Mouse (Mus musculus): Measurements from ENCODE around the gene Ces3a. TPM values are rescaled to one million over a fixed set of nuclear protein-coding genes. Genes with fewer than 3 reads are reported as not detected.

The Ces3a gene
- not detected for polyA plus RNA-seq (2017; shearing (Covaris generic))

GRCm38 (mm10) chr8:105048371-105048854 is at the start of gene Ces3a:
Gene Ces3a (plus strand): TSS chr8:105048601.

GRCm38 (mm10) chr8:105000586-105000985 is 47.8 kb upstream of the Ces3a start, which contains the start of gene Ces2h:
Gene Ces2h (plus strand): TSS chr8:105000853.

DNA sequence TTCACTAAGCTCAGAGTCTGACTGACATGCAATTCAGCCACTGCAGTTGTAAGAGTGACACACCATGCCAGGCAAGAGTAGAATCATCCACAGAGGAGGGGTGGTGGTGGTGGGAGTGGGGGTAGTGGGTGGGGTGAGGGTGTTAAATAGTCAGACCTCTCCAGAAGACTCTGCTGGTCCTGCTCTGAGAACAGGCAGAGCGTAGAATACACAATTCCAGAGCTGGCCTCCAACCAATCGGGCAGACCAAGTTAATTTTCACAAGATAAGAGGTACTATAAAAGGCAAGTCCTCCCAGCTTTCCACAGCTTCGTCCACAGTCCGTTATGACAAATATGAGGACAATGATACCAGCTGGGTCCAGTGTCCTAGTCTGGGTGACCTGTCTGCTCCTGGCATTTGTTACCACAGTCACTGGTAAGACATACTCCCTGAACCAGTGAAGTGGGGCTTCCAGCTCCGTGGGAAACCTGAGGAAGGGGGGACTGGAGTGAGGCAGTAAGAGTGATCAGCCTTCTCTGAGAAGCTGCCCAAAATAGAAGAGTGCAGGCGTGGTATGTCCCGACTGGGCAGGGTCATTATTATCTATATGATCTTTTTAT is 35.1 kb downstream of the Ces3a start, which contains the start of gene Ces3b:
Gene Ces3b, plus strand, starts transcription at position 305 of the 602 bp plus-strand sequence.

Other genes with a start within 250 kb of the Ces3a start
- not detected for gene Ces2b, start 217.0 kb upstream of the Ces3a start, polyA plus RNA-seq (2017; shearing (Covaris generic))
- 1 to 10 TPM; 3.9 to 8.2 TPM for gene Ces2c, start 201.5 kb upstream of the Ces3a start, polyA plus RNA-seq (2017; shearing (Covaris generic))
- not detected for gene Ces2e, start 122.3 kb upstream of the Ces3a start, polyA plus RNA-seq (2017; shearing (Covaris generic))
- gene Ces2f, start 101.2 kb upstream of the Ces3a start, polyA plus RNA-seq (2017; shearing (Covaris generic)): under 1 TPM; 0.09 to 0.10 TPM
- gene Ces2g, start 86.9 kb upstream of the Ces3a start, polyA plus RNA-seq (2017; shearing (Covaris generic)): 1 to 10 TPM in 1 of 2 experiments, not detected in 1; 1.4 TPM
- gene Ces2h, start 47.7 kb upstream of the Ces3a start, polyA plus RNA-seq (2017; shearing (Covaris generic)): not detected
- under 1 TPM in 1 of 2 experiments, not detected in 1; 0.10 TPM for gene Ces3b, start 35.2 kb downstream of the Ces3a start, polyA plus RNA-seq (2017; shearing (Covaris generic))
- gene Ces4a, start 83.2 kb downstream of the Ces3a start, polyA plus RNA-seq (2017; shearing (Covaris generic)): under 1 TPM in 1 of 2 experiments, not detected in 1; 0.07 TPM
- 100 to 1,000 TPM; 115 to 135 TPM for gene Cbfb, start 122.1 kb downstream of the Ces3a start, polyA plus RNA-seq (2017; shearing (Covaris generic))
- 10 to 100 TPM; 22.1 to 29.3 TPM for gene D230025D16Rik, start 176.5 kb downstream of the Ces3a start, polyA plus RNA-seq (2017; shearing (Covaris generic))
- 1 to 10 TPM; 1.2 to 2.0 TPM for gene B3gnt9, start 206.6 kb downstream of the Ces3a start, polyA plus RNA-seq (2017; shearing (Covaris generic))
- gene Tradd, start 216.0 kb downstream of the Ces3a start, polyA plus RNA-seq (2017; shearing (Covaris generic)): 10 to 100 TPM; 58.0 to 82.4 TPM
- 10 to 100 TPM; 16.9 to 24.8 TPM for gene Fbxl8, start 216.0 kb downstream of the Ces3a start, polyA plus RNA-seq (2017; shearing (Covaris generic))
- under 1 TPM; 0.92 to 0.93 TPM for gene Hsf4, start 221.2 kb downstream of the Ces3a start, polyA plus RNA-seq (2017; shearing (Covaris generic))
- gene Nol3, start 227.5 kb downstream of the Ces3a start, polyA plus RNA-seq (2017; shearing (Covaris generic)): not detected
- gene 4931428F04Rik, start 241.3 kb downstream of the Ces3a start, polyA plus RNA-seq (2017; shearing (Covaris generic)): 1 to 10 TPM in 1 of 2 experiments, under 1 TPM in 1; 0.60 to 2.2 TPM
- gene Exoc3l, start 247.5 kb downstream of the Ces3a start, polyA plus RNA-seq (2017; shearing (Covaris generic)): 1 to 10 TPM; 1.0 to 1.3 TPM
- gene E2f4, start 249.1 kb downstream of the Ces3a start, polyA plus RNA-seq (2017; shearing (Covaris generic)): 100 to 1,000 TPM; 156 to 166 TPM

All from activated CD4-positive, CD25-positive, alpha-beta regulatory T cell (primary cell).